Mouse (Mus musculus) G1E (cell line): ENCODE data around the gene En2.

Experiments
- CTCF ChIP-seq: IDR thresholded peaks from 2 replicates; pipeline ENCODE4 v1.5.1; 2012; ENCODE audit warnings: low read depth, low read length, inconsistent platforms, mixed read lengths
- GATA1 ChIP-seq: IDR thresholded peaks from 2 replicates; pipeline ENCODE4 v1.6.1; 2012; ENCODE audit warnings: borderline replicate concordance, low read length, inconsistent platforms, mixed read lengths
- POLR2AphosphoS5 ChIP-seq: IDR thresholded peaks from 2 replicates; pipeline ENCODE4 v1.6.1; 2012; ENCODE audit warnings: low read depth, low read length, inconsistent platforms; ENCODE audit not compliant: insufficient replicate concordance
- TAL1 ChIP-seq: conservative IDR thresholded peaks from 2 replicates; pipeline ENCODE4 v1.6.1; 2012; ENCODE audit warnings: low read depth, low read length, inconsistent platforms, mixed read lengths

GRCm38 (mm10) chr5:28171667-28172066 is 6.2 kb downstream of the En2 start:
- TF ChIP-seq CTCF (no peak), TAL1 (no peak), GATA1 (no peak), POLR2AphosphoS5 (no peak)
